Mouse (Mus musculus): ENCODE results near the gene Coa4.

DNA sequence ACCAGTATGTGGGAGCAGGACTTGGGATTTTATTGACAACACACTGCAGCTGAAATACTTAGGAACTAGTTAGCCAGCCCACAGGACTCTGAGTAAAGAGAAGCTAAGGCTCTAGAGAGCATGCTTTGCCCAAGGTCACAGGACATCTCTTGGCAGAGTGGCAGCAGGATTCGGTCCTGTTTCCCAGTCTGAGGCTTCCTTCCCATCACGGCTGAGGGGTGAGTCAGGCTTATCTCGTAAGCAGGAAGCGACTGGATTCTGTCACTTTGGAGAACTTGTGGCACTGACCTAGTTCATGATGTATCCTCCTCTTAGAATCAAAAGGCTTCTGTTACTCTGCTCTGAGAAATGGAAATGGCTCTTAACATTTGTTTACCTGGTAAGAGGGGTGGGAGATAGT is 10.8 kb downstream of the Coa4 start:
- no peak for TF ChIP-seq CTCF (IDR thresholded peaks at IDR 0.05; ENCODE audit: low read depth)
- TF ChIP-seq EP300 (IDR thresholded peaks at IDR 0.05; ENCODE audit: low read depth), result no peak
